Mouse (Mus musculus) kidney, embryonic 14.5 days (tissue): ENCODE results near the gene Cdk15. TPM values are rescaled to one million over a fixed set of nuclear protein-coding genes. Genes with fewer than 3 reads are reported as not detected.

Experiments
- ATAC-seq: fragments of 200-750 bp; cut with Nextera tagmentation; 2 replicates; pipeline ENCODE4 v1.8.0; 2017; ENCODE audit warnings: moderate number of reproducible peaks, mild to moderate bottlenecking, moderate TSS enrichment, moderate library complexity; ENCODE audit not compliant: low FRiP score, low TSS enrichment
- H3K27ac ChIP-seq: fragments of 300-500 bp; sonication (generic); 2 replicates; pipeline ENCODE4 v1.5.1; 2014; ENCODE audit warnings: low read depth, mild to moderate bottlenecking, low read length, moderate library complexity, mixed read lengths
- H3K27me3 ChIP-seq: fragments of 300-500 bp; sonication (generic); 2 replicates; pipeline ENCODE4 v1.6.1; 2014; ENCODE audit warnings: mild to moderate bottlenecking, low read length; ENCODE audit not compliant: control insufficient read depth, insufficient read depth
- H3K36me3 ChIP-seq: fragments of 300-500 bp; sonication (generic); 2 replicates; pipeline ENCODE4 v1.6.1; 2014; ENCODE audit warnings: low read length, mixed read lengths; ENCODE audit not compliant: control insufficient read depth, insufficient read depth
- H3K4me1 ChIP-seq: fragments of 300-500 bp; sonication (generic); 2 replicates; pipeline ENCODE4 v1.6.1; 2014; ENCODE audit warnings: low read length, mixed read lengths; ENCODE audit not compliant: control insufficient read depth, insufficient read depth
- H3K4me2 ChIP-seq: fragments of 300-500 bp; sonication (generic); replicated peaks from 2 replicates; pipeline ENCODE4 v1.6.1; 2014; ENCODE audit warnings: low read depth, mild to moderate bottlenecking, low read length
- H3K4me3 ChIP-seq: fragments of 300-500 bp; sonication (generic); 2 replicates; pipeline ENCODE4 v1.5.1; 2014; ENCODE audit warnings: mild to moderate bottlenecking, low read length
- H3K9ac ChIP-seq: fragments of 300-500 bp; sonication (generic); 2 replicates; pipeline ENCODE4 v1.6.1; 2014; ENCODE audit warnings: low read depth, mild to moderate bottlenecking, low read length, moderate library complexity
- H3K9me3 ChIP-seq: fragments of 300-500 bp; sonication (generic); 2 replicates; pipeline ENCODE4 v1.6.1; 2016; ENCODE audit warnings: low read length; ENCODE audit not compliant: control insufficient read depth
- WGBS: fragments of 180-500 bp; shearing (Covaris S2); extraction: QIAGEN DNeasy Blood & Tissue Kit; methylation state at CpG from one replicate; pipeline ENCODE4 v1.1.7; 2014; 5-methylcytosine and 5-hydroxymethylcytosine counted together
- polyA plus RNA-seq: library from polyadenylated mRNA; unstranded; fragments of >200 nt; fragmentation: Nextera tagmentation; extraction: Ambion mirVana; gene quantifications from 2 replicates; pipeline ENCODE4 v1.2.1, GENCODE M21; 2014

The Cdk15 gene
- polyA plus RNA-seq, 1 experiment from 2014 or later, result 0.53 TPM

DNA sequence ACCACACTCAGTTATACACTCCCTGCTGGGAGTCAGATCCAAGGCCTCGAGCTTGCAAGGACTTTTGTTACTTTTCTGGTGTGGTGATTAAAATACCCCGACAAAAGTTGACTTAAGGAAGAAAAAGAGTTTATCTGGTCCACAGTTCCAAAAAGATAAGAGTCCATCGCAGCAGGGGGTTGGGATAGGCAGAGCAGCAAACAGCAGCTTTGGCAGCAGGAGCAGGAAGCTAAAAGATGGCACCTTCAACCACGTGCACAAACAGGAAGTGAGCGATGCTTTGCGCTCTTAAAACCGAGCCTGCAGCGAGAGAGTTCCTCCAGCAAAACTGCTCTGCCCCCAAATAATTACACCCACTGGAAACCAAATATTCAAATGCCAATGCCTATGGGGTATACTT lies 12.2 kb downstream of the Cdk15 start:
- Histone ChIP-seq H3K36me3 (no peaks in the 10 kb centered on the region), H3K9me3 (no peaks in the 10 kb centered on the region), H3K27me3 (no peaks in the 10 kb centered on the region), H3K4me2 (no peak overlapping the region), H3K9ac (no peak overlapping the region), H3K4me1 (no peaks in the 10 kb centered on the region), H3K4me3 (no peak overlapping the region), H3K27ac (no peak overlapping the region)
- 59% methylated on average over 8 of the region's 8 CpGs for WGBS
- no peak for ATAC-seq

DNA sequence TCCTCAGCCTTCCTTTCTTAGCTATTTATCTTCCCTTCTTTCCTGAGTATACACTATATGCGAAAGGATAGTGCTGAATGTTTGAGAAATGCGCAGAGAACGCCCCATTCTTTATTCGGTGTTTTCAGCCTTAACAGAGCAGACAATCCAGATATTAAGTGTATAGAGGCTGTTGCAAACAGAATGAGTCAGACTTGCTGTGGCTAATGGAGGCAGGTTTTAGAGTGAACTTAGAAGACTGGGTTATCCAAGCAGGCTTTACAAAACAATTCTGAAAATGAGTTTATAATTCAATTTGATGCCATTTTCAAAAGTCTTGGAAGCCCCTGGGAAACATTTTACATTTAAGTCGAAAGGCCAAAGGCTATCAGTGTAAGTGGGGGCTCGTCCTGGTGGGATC lies 12.8 kb downstream of the Cdk15 start:
- Histone ChIP-seq H3K27me3 (no peaks in the 10 kb centered on the region), H3K4me3 (no peak overlapping the region), H3K36me3 (no peaks in the 10 kb centered on the region), H3K4me2 (no peak overlapping the region), H3K27ac (no peak overlapping the region), H3K9me3 (no peaks in the 10 kb centered on the region), H3K4me1 (no peaks in the 10 kb centered on the region), H3K9ac (no peak overlapping the region)
- no peak for ATAC-seq
- 86% methylated on average over 6 of the region's 6 CpGs for WGBS

- no peak overlapping the region for H3K4me2 ChIP-seq
- H3K27me3 ChIP-seq, result no peaks in the 10 kb centered on the region
- no peaks in the 10 kb centered on the region for H3K4me1 ChIP-seq
- no peaks in the 10 kb centered on the region for H3K9me3 ChIP-seq
- no peak for ATAC-seq
- no peaks in the 10 kb centered on the region for H3K36me3 ChIP-seq
- no peak overlapping the region for H3K4me3 ChIP-seq
- H3K27ac ChIP-seq, result peak overlapping the region; percentile 43; the same call in 1 of the 2 replicates
- 51% methylated on average over 20 of the region's 20 CpGs for WGBS
- H3K9ac ChIP-seq, result no peak overlapping the region
Measured at GRCm38 (mm10) chr1:59269951-59270689, 13.4 kb downstream of the Cdk15 start.

- Histone ChIP-seq H3K9ac (no peak overlapping the region), H3K9me3 (no peaks in the 10 kb centered on the region), H3K4me1 (no peaks in the 10 kb centered on the region), H3K36me3 (no peaks in the 10 kb centered on the region), H3K27me3 (no peaks in the 10 kb centered on the region), H3K4me3 (no peak overlapping the region), H3K27ac (no peak overlapping the region), H3K4me2 (no peak overlapping the region)
- WGBS, result 58% methylated on average over 3 of the region's 3 CpGs
- ATAC-seq, result no peak
Measured at GRCm38 (mm10) chr1:59272189-59272588, 15.5 kb downstream of the Cdk15 start.

GRCm38 (mm10) chr1:59285880-59286279 lies 29.2 kb downstream of the Cdk15 start:
- H3K9me3 ChIP-seq, result no peaks in the 10 kb centered on the region
- no peak overlapping the region for H3K4me2 ChIP-seq
- H3K4me3 ChIP-seq, result no peak overlapping the region
- H3K9ac ChIP-seq, result no peak overlapping the region
- no peak overlapping the region for H3K27ac ChIP-seq
- ATAC-seq, result no peak
- H3K36me3 ChIP-seq, result no peaks in the 10 kb centered on the region
- H3K27me3 ChIP-seq, result no peaks in the 10 kb centered on the region
- no peaks in the 10 kb centered on the region for H3K4me1 ChIP-seq
- WGBS, result 82% methylated on average over 5 of the region's 5 CpGs

DNA sequence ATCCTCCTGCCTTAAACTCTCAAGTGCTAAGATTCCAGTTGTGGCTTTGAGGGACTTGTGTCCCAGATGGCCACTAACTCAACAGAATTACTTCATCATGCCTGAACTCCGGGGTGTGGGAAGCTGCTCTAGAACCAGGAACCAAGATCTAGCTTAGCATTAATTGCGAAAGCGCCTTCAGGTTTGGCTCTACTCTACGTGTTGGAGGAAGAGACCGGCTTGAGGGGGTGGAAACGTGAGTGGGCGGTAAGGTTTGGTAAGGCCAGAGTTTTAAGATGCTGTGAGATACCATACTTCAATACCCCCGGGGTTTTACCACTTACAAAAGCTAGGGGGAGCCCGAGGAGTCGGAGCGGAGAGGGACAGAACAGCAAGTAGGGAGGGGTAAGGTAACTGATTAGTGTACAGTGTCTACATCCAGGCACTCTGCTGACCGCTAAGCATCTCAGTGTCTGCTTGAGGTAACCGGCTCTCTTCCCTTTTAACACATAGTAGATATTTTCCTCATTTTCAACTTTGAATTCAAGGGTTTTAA lies 29.7 kb downstream of the Cdk15 start:
- no peaks in the 10 kb centered on the region for H3K36me3 ChIP-seq
- H3K27me3 ChIP-seq, result no peaks in the 10 kb centered on the region
- 76% methylated on average over 13 of the region's 13 CpGs for WGBS
- no peak overlapping the region for H3K9ac ChIP-seq
- ATAC-seq, result no peak
- no peaks in the 10 kb centered on the region for H3K9me3 ChIP-seq
- no peak overlapping the region for H3K27ac ChIP-seq
- no peak overlapping the region for H3K4me3 ChIP-seq
- no peaks in the 10 kb centered on the region for H3K4me1 ChIP-seq
- H3K4me2 ChIP-seq, result no peak overlapping the region

DNA sequence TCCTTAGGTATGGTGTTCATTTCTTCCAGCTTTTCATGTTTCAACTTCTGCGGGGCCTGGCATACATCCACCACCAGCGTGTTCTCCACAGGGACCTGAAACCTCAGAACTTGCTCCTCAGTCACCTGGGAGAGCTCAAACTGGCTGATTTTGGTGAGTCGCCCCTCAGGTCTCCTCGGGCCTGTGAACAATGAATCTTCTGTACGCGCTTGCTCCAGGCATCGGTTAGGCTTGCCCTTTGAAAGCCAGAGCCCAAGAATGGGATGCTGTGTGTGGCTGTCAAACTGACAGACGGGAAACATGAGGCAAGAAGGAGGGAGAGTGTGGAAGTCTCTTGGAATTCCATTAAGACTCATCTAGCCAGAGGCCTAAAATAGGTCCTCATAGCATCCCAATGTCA lies 31.0 kb downstream of the Cdk15 start:
- 62% methylated on average over 8 of the region's 8 CpGs for WGBS
- H3K9ac ChIP-seq, result no peak overlapping the region
- no peak for ATAC-seq

DNA sequence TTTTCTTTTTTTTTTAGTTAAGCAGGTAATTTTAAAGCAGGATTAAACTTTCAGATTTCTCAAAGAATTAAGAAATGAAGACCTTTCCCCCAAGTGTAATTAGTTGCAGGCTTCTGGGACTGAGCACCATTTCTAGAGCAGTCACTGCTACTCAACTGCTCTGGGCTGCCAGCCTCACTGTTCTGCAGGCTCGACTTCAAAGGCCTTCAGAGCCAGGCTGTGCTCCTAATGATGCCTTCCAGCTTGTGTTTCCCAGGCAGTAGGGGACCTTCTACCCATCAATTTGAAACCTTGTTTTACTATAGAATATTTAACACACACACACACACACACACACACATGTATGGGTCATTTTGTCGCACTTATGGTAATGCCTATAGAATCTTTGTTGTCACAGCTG lies 34.9 kb downstream of the Cdk15 start:
- WGBS, result 36% methylated on average over 2 of the region's 2 CpGs
- Histone ChIP-seq H3K4me3 (no peak overlapping the region), H3K9ac (no peak overlapping the region), H3K9me3 (no peaks in the 10 kb centered on the region), H3K27me3 (no peaks in the 10 kb centered on the region), H3K4me1 (no peaks in the 10 kb centered on the region), H3K4me2 (no peak overlapping the region), H3K36me3 (no peaks in the 10 kb centered on the region), H3K27ac (no peak overlapping the region)
- ATAC-seq, result no peak

More for the DNA sequence above, 31.0 kb downstream of the Cdk15 start:
- no peaks in the 10 kb centered on the region for H3K36me3 ChIP-seq
- H3K27ac ChIP-seq, result no peak overlapping the region
- no peaks in the 10 kb centered on the region for H3K4me1 ChIP-seq
- no peaks in the 10 kb centered on the region for H3K27me3 ChIP-seq
- H3K4me3 ChIP-seq, result no peak overlapping the region
- no peak overlapping the region for H3K4me2 ChIP-seq
- no peaks in the 10 kb centered on the region for H3K9me3 ChIP-seq

DNA sequence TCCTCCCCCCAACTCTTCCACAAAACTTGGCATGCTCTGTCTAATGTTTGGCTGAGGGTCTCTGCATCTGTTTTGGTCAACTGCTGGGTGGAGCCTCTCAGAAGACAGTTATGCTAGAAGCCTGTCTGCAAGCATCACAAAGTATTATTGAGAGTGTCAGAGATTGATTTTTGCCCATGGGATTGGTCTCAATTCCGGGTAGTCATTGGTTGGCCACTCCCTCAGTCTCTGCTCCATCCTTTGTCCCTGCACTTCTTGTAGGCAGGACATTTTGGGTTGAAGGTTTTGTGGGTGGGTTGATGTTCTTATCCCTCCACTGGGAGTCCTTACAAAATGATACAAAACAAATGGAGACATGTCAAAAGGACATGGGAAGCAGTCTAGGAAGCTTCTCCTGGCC lies 39.1 kb downstream of the Cdk15 start:
- Histone ChIP-seq H3K9me3 (no peaks in the 10 kb centered on the region), H3K4me3 (no peak overlapping the region), H3K4me2 (no peak overlapping the region), H3K36me3 (no peaks in the 10 kb centered on the region), H3K27ac (no peak overlapping the region), H3K9ac (no peak overlapping the region), H3K27me3 (no peaks in the 10 kb centered on the region), H3K4me1 (no peaks in the 10 kb centered on the region)
- 58% methylated on average over 1 of the region's 1 CpGs for WGBS
- no peak for ATAC-seq
